In genomic region chr15:77941563-77941962, GRCm38 (mm10) we compare ENCODE assay signal across 27 mouse cellular contexts. TPM values are rescaled to one million over a fixed set of nuclear protein-coding genes. Genes with fewer than 3 reads are reported as not detected.
DNase-seq lines count a peak whose midpoint lies in the region; ATAC-seq and TF ChIP-seq lines count a peak whose summit lies in the region.
"Had no signal": no experiment of that assay in that cellular context is flagged by ENCODE, and none has a peak within 500 bp of the region (broad histone marks: within the 10 kb centered on the region; RNA-seq: fewer than 3 reads in every experiment).

No protein-coding gene starts in this region.

- no peaks in the 10 kb centered on the region for H3K27me3 ChIP-seq in forebrain, embryonic 13.5 days
- H3K27me3 ChIP-seq in forebrain, embryonic 10.5 days (ENCODE audit: poor library complexity, severe bottlenecking), result no peaks in the 10 kb centered on the region
- H3K27me3 ChIP-seq in forebrain, postnatal 0 days (ENCODE audit: insufficient read depth, low read length), result no peaks in the 10 kb centered on the region
- H3K27me3 ChIP-seq: embryonic facial prominence, embryonic 13.5 days; hindbrain, embryonic 13.5 days; intestine, embryonic 15.5 days had no signal

- peaks cover 52% of the 10 kb centered on the region for H3K36me3 ChIP-seq in forebrain, embryonic 13.5 days (ENCODE audit: poor library complexity, severe bottlenecking)
- peaks cover 49% of the 10 kb centered on the region for H3K36me3 ChIP-seq in forebrain, embryonic 10.5 days (replicated peaks)
- H3K36me3 ChIP-seq in forebrain, postnatal 0 days (ENCODE audit: insufficient read depth), result peaks cover 43% of the 10 kb centered on the region
- H3K36me3 ChIP-seq: intestine, embryonic 15.5 days had no signal

- no peak overlapping the region for H3K9ac ChIP-seq in forebrain, embryonic 13.5 days
- no peak overlapping the region for H3K9ac ChIP-seq in forebrain, postnatal 0 days
- H3K9ac ChIP-seq: embryonic facial prominence, embryonic 13.5 days; hindbrain, embryonic 13.5 days; intestine, embryonic 15.5 days had no signal

- WGBS in forebrain, embryonic 13.5 days, result 82% methylated on average over 3 of the region's 3 CpGs
- WGBS in forebrain, embryonic 10.5 days, result 86% methylated on average over 3 of the region's 3 CpGs
- 54% methylated on average over 3 of the region's 3 CpGs for WGBS in forebrain, postnatal 0 days

- H3K27ac ChIP-seq in forebrain, embryonic 13.5 days, result no peak overlapping the region
- no peak overlapping the region for H3K27ac ChIP-seq in forebrain, embryonic 10.5 days
- peak overlapping the region; percentile 39; the same call in 1 of the 2 replicates for H3K27ac ChIP-seq in layer of hippocampus, adult 2 months
- peak overlapping the region; percentile 29; the same call in 1 of the 2 replicates for H3K27ac ChIP-seq in forebrain, postnatal 0 days (ENCODE audit: low read depth, low read length)
- H3K27ac ChIP-seq: embryonic facial prominence, embryonic 10.5 days; embryonic facial prominence, embryonic 13.5 days; gastrocnemius, adult 2 months; hindbrain, embryonic 10.5 days; hindbrain, embryonic 13.5 days; intestine, embryonic 15.5 days had no signal

- H3K4me3 ChIP-seq in forebrain, embryonic 13.5 days, result no peak overlapping the region
- no peak overlapping the region for H3K4me3 ChIP-seq in forebrain, embryonic 10.5 days
- H3K4me3 ChIP-seq in layer of hippocampus, adult 2 months, result no peak overlapping the region
- H3K4me3 ChIP-seq in forebrain, postnatal 0 days (ENCODE audit: low read depth, low read length), result no peak overlapping the region
- H3K4me3 ChIP-seq: embryonic facial prominence, embryonic 10.5 days; embryonic facial prominence, embryonic 13.5 days; erythroblast, embryonic 14.5 days; gastrocnemius, adult 2 months; hindbrain, embryonic 10.5 days; hindbrain, embryonic 13.5 days; intestine, embryonic 15.5 days had no signal

- no peak overlapping the region for H3K4me2 ChIP-seq in forebrain, embryonic 13.5 days
- no peak overlapping the region for H3K4me2 ChIP-seq in forebrain, postnatal 0 days (ENCODE audit: low read depth)
- H3K4me2 ChIP-seq: embryonic facial prominence, embryonic 13.5 days; heart, embryonic 11.5 days; hindbrain, embryonic 13.5 days; intestine, embryonic 15.5 days had no signal

- no peak for DNase-seq in forebrain, embryonic 10.5 days (ENCODE audit: extremely low spot score, low spot score)
- peak; percentile 27 to 65 for DNase-seq in layer of hippocampus, adult 2 months (ENCODE audit: low spot score in 2 of 2)
- DNase-seq in layer of hippocampus, postnatal 10 days (ENCODE audit: low spot score in 2 of 2), result no peak
- DNase-seq in brain, adult 2 months (ENCODE audit: low read depth, low spot score), result peak; percentile 63
- peak; percentile 72 for DNase-seq in forebrain, postnatal 0 days
- DNase-seq in thymus, postnatal 14 days, result no peak
- DNase-seq: adrenal gland, adult 8-10 months; adrenal gland, postnatal 36 days; cerebellum, adult 11-12 months; cerebellum, adult 8-10 months; cerebellum, postnatal 10 days; cerebellum, postnatal 36 days; embryo, embryonic 11 days; gastrocnemius, adult 2 months; gastrocnemius, postnatal 14 days; heart, adult 11 months; heart, postnatal 36 days had no signal

- no peak for TF ChIP-seq CTCF in layer of hippocampus, adult 2 months (conservative IDR thresholded peaks at IDR 0.05)
- no peak for TF ChIP-seq CTCF in forebrain, postnatal 0 days (IDR thresholded peaks at IDR 0.05; ENCODE audit: low read depth)

- ATAC-seq in forebrain, embryonic 13.5 days, result peak; percentile 55; the same call in 1 of the 2 replicates
- ATAC-seq in forebrain, postnatal 0 days, result peak; percentile 86
- ATAC-seq: activated CD4-positive, CD25-positive, alpha-beta regulatory T cell, adult 4 months; hindbrain, embryonic 16.5 days; intestine, embryonic 15.5 days had no signal

- no peaks in the 10 kb centered on the region for H3K9me3 ChIP-seq in forebrain, embryonic 13.5 days (replicated peaks)
- no peaks in the 10 kb centered on the region for H3K9me3 ChIP-seq in forebrain, embryonic 10.5 days
- no peaks in the 10 kb centered on the region for H3K9me3 ChIP-seq in forebrain, postnatal 0 days (ENCODE audit: low read length)
- H3K9me3 ChIP-seq: embryonic facial prominence, embryonic 10.5 days; embryonic facial prominence, embryonic 13.5 days; hindbrain, embryonic 10.5 days; hindbrain, embryonic 13.5 days; intestine, embryonic 15.5 days had no signal

- H3K4me1 ChIP-seq in forebrain, embryonic 13.5 days, result no peaks in the 10 kb centered on the region
- no peaks in the 10 kb centered on the region for H3K4me1 ChIP-seq in forebrain, embryonic 10.5 days
- no peaks in the 10 kb centered on the region for H3K4me1 ChIP-seq in forebrain, postnatal 0 days (ENCODE audit: insufficient read depth)
- H3K4me1 ChIP-seq: embryonic facial prominence, embryonic 10.5 days; embryonic facial prominence, embryonic 13.5 days; hindbrain, embryonic 10.5 days; hindbrain, embryonic 13.5 days; intestine, embryonic 15.5 days had no signal

RNA-seq across cellular contexts. Expression of gene Txn2, which starts 12.8 kb away (rescaled TPM):
- polyA plus RNA-seq in forebrain, embryonic 13.5 days (2015; fragmentation: Nextera tagmentation; extraction: Ambion mirVana), result 234 and 249 TPM in 2 replicates
- 288 and 291 TPM in 2 replicates for polyA plus RNA-seq in forebrain, embryonic 10.5 days (2016; fragmentation: Nextera tagmentation; extraction: Ambion mirVana)
- 100 to 1,000 TPM; 119 to 136 TPM for total RNA-seq in layer of hippocampus, adult 2 months (2021)
- 100 to 1,000 TPM; 107 to 111 TPM for total RNA-seq in layer of hippocampus, postnatal 10 days (2021)
- 35.8 and 36.5 TPM in 2 replicates for total RNA-seq in forebrain, postnatal 0 days (2014; rRNA removed)
- 200 and 227 TPM in 2 replicates for polyA plus RNA-seq in forebrain, postnatal 0 days (2015; fragmentation: Nextera tagmentation; extraction: Ambion mirVana)

RNA-seq across cellular contexts. Expression of gene Foxred2, which starts 15.0 kb away (rescaled TPM):
- 6.9 and 8.5 TPM in 2 replicates for polyA plus RNA-seq in forebrain, embryonic 13.5 days (2015; fragmentation: Nextera tagmentation; extraction: Ambion mirVana)
- 7.9 and 8.7 TPM in 2 replicates for polyA plus RNA-seq in forebrain, embryonic 10.5 days (2016; fragmentation: Nextera tagmentation; extraction: Ambion mirVana)
- 10 to 100 TPM; 11.1 to 11.7 TPM for total RNA-seq in layer of hippocampus, adult 2 months (2021)
- total RNA-seq in layer of hippocampus, postnatal 10 days (2021), result 10 to 100 TPM; 11.5 to 12.7 TPM
- total RNA-seq in forebrain, postnatal 0 days (2014; rRNA removed), result 24.5 and 26.9 TPM in 2 replicates
- polyA plus RNA-seq in forebrain, postnatal 0 days (2015; fragmentation: Nextera tagmentation; extraction: Ambion mirVana), result 9.4 and 10.6 TPM in 2 replicates

RNA-seq across cellular contexts. Expression of gene Eif3d, which starts 29.1 kb away (rescaled TPM):
- 200 and 207 TPM in 2 replicates for polyA plus RNA-seq in forebrain, embryonic 13.5 days (2015; fragmentation: Nextera tagmentation; extraction: Ambion mirVana)
- 280 and 284 TPM in 2 replicates for polyA plus RNA-seq in forebrain, embryonic 10.5 days (2016; fragmentation: Nextera tagmentation; extraction: Ambion mirVana)
- total RNA-seq in layer of hippocampus, adult 2 months (2021), result 100 to 1,000 TPM in 1 of 2 experiments, 10 to 100 TPM in 1; 94.7 to 103 TPM
- 100 to 1,000 TPM; 106 to 118 TPM for total RNA-seq in layer of hippocampus, postnatal 10 days (2021)
- 165 and 167 TPM in 2 replicates for total RNA-seq in forebrain, postnatal 0 days (2014; rRNA removed)
- polyA plus RNA-seq in forebrain, postnatal 0 days (2015; fragmentation: Nextera tagmentation; extraction: Ambion mirVana), result 130 and 165 TPM in 2 replicates

Comparison
In these comparisons a context has a peak if more than half of its experiments do, and no peak if none do; other contexts are left out.
1. H3K27ac ChIP-seq: peak in layer of hippocampus, adult 2 months (single experiment) and forebrain, postnatal 0 days (single experiment); none in forebrain, embryonic 13.5 days (single experiment) and forebrain, embryonic 10.5 days (single experiment).
2. DNase-seq: peak in layer of hippocampus, adult 2 months (2 of 2), brain, adult 2 months (single experiment) and forebrain, postnatal 0 days (single experiment); none in forebrain, embryonic 10.5 days (single experiment), layer of hippocampus, postnatal 10 days (0 of 2) and thymus, postnatal 14 days (single experiment).